Mouse (Mus musculus): ENCODE data around the gene Fdx1l. TPM values are rescaled to one million over a fixed set of nuclear protein-coding genes. Genes with fewer than 3 reads are reported as not detected.

Fdx1l gene
- 10 to 100 TPM; 36.6 to 38.2 TPM for total RNA-seq (2021)

DNA sequence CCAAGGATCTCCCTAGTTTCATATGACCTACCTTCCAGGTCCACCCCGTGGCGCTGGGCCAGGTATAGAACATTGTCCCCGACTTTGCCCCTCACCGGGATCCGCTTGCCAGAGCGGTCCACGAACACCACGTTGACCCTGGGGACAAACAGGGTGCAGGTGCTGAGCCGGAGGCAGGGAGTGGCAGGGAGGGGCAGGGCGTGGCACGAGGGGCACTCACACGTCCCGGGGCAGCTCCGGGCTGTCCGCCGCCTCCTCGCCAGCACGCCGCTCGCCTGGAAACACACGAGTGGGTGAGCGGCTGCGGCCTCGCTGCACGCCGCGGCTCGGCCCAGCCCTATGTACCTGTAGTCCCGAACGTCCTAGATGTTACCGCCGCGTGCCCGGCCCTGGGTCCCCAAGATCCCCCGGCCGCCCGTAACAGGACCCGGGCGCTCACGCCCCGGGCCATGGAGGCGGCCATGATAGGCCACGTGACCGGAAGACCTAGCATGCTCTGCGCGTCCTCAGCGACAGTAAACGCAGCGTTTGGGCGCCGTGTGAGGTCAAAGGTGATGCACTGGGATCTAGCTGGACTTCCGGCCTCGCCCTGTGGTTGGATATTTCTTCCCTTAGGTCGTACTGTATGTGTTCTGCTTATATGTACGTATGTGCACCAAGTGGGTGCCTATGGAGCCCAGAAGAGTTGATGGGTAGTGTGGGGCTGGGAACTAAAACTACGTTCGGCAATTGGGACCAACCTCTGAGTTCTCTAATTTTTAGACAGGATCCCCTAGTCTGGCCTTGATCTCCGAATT is at the start of gene Fdx1l, which contains the start of gene Gm49373:
TSS of gene Fdx1l (minus strand) at position 571 of the 797 bp plus-strand sequence.
TSS of gene Gm49373 (minus strand) at position 53 of the 797 bp plus-strand sequence.
- intact Hi-C loops (cut with DNase I) = no loop called here
- DNase-seq = peak; percentile 92

DNA sequence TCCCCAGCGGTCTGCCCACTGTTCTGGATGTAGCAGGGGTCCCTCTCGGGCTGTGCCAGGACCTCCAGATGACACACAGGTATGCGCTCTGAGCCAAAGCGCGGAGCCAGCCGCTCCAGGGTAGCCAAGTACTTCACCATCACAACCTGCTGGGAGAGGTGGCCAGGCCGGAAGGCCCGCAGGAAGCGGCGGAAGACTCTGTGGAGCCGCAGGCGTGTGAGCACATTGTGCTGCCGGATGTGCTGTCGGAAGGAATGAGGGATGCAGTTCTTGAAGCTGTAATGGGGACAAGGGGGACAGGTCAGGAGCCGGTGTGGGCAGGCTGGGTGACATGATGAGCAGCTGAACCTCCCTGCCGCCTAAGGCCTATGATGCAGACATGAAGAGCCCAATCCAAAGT is 48.1 kb upstream of the Fdx1l start:
- no peak for DNase-seq

DNA sequence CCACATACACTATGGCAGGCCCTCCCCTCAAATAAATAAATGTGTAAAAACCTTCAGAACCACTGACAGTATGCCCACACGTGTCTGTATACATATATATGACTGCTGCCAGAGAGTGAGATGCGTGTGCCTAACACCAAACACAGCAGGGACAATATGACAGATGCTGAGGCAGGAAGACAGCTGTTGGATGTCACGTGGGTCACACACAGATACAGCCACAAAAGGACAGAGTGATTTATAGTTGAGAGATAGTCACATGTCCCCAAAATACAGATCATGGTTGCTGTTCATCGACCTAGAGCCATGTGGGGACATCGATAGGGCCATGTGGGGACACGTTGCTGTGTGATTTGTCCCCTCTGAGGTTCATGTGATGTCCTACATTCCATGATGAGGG is 43.7 kb upstream of the Fdx1l start:
- intact Hi-C loops (cut with DNase I) = no loop called here
- DNase-seq = no peak

More for the DNA sequence above, 48.1 kb upstream of the Fdx1l start:
- intact Hi-C loops (cut with DNase I) = no loop called here

DNA sequence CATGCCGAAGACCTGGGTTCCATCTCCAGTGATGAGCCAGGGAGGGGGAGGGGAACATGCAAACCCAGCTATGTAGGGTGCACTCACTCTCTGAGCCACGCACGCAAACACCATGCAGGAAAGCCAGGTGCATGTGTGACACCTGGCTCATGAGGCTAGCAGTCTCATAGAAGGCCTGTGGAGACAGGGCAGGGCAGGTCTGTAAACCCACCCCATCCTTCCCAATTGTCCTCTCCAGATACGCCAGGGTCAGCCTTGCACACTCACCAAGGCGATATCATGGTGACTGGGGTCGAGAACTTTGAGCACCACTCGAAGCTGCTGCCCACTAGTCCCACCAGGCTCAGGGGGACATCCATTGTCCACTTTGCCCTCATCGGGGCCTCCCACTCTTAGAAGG is 41.7 kb upstream of the Fdx1l start:
- DNase-seq = no peak
- intact Hi-C loops (cut with DNase I) = no loop called here

DNA sequence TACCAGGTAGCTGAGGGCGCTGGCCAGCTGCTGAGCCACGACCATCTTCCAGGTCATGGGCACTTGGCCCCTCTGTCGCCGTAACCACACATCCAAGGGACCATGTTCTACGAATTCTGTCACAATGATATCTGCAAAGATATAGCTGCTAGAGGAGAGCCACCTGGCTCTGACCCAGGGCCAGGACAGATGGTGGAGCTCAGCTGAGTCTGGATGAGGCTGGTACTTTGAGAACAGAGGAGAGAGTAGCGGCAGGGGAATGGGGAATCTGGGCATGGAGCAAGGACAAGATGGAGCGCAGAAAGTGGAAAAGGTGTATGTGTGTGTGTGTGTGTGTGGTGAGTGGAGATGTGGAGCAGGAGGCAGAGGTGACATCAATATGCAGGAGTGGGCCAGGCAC is 40.8 kb upstream of the Fdx1l start:
- intact Hi-C loops (cut with DNase I) = no loop called here
- DNase-seq = no peak

DNA sequence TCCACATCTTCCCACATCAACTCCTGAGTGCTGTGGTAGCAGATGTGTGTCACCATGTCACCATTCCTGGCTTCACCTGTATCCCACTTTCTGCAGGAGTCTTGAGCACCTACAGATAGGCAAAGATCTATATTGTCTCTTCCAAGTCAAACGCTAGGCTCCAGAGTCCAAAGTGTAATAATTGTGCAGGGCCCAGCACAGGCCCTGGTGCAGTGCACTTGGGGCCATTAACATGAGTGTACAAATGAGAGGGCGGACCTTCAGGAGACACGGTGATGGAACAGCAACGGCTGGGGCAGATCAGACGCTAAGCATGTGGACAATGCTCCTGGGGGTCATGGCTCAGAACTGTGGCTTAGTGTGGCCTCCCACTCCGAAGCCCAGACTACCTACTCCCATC is 40.3 kb upstream of the Fdx1l start:
- intact Hi-C loops (cut with DNase I) = no loop called here
- no peak for DNase-seq

DNA sequence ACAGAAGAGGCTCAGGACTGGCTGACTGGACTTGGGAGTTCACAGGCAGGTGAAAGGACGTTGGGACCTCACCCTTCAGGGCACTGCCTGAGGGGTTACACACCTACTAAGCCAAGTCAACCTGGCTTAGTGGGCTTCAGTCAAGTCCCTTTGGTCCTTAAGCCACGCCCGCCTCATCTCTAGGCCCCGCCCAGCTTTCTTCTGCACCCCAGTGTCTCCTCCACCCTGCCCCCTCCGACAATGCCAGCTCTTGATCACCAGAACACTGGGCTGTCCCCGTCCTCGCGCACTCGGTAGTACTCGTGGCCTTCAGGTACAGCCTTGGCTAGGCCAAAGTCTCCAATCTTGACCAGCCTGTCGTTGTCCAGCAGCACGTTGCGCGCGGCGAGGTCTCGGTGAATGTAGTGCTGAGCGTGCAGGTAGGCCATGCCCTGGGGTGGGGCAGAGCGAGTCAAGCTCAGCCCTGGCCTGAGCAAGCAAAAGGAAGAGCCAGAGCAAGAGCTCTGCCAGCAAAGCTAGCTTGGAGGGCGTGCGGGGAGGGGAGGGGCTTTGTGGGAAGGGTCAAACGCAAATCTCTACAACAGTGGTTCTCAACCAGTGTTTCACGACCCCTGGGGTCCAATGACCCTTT is 34.3 kb upstream of the Fdx1l start:
- DNase-seq = no peak
- intact Hi-C loops (cut with DNase I) = no loop called here

DNA sequence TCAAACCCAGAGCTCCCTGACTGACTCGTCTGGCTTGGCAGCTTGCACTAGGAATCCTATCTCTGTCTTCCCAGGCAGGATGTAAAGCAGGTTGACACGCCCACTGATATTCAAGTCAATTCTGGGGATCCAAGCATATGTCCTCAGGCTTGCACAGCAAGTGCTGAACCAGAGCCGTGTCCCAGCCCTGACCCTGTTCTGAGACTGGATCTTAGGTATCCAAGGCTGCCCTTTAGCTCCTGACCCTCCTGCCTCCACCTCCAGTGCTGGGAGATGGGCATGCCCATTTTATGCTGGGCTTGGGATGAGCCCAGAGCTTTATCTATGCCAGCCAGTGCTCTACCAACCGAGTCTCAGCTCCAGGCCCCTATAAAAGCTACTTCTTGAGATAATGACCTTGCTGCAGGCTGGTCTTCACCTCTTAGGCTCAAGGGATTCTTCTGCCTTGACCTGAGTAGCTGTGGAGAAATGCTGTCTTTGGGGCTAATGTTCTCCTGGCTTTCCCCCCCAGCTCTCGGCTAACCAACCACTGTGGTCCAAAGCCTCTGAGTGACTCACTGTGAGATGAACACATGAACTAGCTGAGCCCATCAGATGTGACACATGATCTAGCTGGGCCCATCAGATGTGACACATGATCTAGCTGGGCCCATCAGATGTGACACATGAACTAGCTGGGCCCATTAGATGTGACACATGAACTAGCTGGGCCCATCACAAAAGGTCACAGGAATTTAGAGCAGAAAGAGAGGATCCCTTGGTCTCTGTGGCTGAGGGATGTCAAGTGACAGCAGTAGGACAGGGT is 32.5 kb upstream of the Fdx1l start:
- no peak for DNase-seq
- intact Hi-C loops (cut with DNase I) = no loop called here

DNA sequence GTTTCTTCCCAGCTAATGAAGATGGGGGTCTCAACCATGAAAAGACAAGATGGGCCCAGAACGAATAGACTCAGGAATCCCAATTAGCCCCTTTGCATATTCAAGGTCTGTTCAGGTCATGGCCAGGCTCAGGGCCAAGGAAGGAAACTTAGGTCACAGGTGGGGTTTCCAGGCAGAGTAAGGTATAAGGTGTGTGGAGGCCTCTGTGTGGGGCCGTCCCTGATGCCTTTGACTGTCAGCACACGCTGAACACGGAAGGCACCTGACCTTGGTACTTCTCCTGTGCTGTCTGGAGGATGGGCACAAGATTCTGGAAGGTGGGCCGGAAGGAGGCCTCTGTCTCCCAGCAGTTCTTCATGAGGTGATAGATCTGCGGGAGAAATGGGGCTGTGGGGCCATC is 31.4 kb upstream of the Fdx1l start:
- DNase-seq = no peak
- intact Hi-C loops (cut with DNase I) = no loop called here

DNA sequence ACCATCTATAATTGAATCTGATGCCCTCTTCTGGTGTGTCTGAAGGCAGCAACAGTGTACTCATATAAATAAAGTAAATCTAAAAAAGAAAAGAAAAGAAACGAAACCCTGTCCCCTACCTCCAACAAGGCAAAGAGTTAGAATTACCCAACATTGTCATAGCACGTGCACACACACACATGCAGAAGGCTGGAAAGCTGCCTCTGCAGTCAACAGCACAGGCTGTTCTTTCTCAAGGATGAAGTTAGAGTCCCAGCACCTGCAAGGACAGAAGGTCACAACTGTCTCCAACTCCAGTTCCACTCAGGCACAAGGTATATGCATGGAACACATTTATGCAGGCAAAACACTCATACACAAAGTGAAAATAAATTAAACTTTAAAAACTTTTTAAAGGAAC is 28.7 kb upstream of the Fdx1l start:
- DNase-seq = no peak
- intact Hi-C loops (cut with DNase I) = no loop called here

DNA sequence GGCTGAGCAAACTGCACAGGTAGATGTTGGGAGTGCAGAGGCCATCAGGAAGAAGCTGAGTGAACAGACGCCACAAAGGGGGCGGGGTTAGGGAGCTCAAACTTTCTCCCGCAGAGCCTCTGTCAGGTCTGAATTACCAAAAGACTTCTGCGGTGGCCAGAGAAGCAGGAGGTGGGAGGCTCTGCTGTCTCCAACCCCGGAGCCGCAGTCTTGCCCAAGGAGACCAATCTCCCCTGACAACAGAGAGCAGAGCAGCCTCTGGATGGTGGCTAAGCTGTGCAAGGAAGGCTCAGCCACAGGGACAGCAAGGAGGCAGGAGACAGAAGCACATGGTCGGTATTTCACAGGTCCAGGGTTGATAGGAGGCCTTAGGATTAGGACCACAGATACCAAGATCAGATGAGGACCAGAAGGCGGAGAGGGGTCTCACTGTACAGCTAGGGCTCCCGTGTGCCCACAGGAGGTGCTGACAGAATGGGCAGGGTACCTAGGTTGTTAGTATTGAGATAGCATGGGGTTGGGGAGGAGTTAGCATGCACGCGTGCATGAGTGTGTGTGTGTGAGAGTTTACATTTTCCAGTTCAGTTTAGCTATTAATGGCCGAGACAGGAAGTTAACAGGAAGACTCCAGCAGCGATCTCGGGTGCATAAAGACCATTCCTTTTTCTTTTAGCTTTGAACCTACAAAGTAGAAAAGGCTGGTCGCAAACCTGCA is 27.2 kb upstream of the Fdx1l start:
- intact Hi-C loops (cut with DNase I) = no loop called here
- no peak for DNase-seq

DNA sequence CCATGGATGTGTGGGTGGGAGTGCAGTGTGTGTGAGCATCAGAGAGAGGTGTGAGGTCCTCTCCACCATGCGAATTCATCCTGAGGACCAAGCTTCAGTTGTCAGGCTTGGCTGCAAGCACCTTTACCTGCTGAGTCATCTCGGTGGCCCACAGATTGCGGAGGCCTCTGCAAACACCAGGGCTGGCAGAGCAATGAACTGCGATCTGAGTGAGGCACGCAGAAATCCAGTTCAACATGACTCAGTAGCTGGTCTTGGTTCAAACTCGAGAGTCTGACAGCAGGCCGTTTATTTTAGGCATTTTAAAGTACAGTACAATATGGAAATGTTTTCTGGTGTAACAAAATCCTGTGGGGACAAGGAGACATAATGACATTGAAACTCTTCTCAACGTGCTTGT is 24.4 kb upstream of the Fdx1l start:
- no peak for DNase-seq
- intact Hi-C loops (cut with DNase I) = no loop called here

DNA sequence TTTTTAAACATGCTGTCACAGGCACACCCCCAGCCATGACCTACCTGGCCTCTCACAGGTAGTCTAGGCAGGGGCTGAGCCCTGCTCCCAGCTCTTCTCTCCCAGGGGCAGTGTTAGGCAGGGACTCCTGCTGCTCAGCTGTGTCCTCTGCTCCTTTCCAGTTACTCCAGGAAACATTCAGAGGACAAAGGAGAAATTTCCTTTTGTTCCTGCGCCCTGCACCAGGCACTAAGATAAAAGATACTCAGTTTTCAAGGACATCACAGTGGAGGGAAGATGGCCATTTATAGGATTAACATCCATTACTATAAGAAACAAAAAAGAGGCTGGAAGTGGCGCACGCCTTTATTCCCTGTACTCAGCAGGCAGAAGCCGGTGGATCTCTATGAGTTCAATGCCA is 22.5 kb upstream of the Fdx1l start:
- DNase-seq = no peak
- intact Hi-C loops (cut with DNase I) = no loop called here

DNA sequence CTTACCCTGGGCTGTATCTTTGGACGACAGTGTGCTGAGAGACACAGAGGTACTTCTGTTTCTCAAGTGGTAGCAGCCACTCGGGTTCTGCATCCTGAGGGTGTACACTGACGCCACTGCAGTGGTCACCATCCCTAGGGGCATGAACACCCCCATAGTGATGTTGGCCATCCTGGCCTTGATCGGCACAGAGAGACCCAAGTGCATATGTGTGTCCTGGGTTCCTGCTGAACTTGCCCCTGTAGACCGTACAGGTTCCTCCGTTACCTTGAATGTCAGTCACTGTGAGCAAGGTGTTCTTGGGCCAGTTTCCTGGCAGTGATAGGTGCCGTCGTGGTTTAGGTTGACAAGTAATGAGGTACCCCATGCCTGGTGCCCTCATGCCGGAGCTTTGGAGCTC is 20.0 kb upstream of the Fdx1l start:
- DNase-seq = no peak
- intact Hi-C loops (cut with DNase I) = no loop called here

DNA sequence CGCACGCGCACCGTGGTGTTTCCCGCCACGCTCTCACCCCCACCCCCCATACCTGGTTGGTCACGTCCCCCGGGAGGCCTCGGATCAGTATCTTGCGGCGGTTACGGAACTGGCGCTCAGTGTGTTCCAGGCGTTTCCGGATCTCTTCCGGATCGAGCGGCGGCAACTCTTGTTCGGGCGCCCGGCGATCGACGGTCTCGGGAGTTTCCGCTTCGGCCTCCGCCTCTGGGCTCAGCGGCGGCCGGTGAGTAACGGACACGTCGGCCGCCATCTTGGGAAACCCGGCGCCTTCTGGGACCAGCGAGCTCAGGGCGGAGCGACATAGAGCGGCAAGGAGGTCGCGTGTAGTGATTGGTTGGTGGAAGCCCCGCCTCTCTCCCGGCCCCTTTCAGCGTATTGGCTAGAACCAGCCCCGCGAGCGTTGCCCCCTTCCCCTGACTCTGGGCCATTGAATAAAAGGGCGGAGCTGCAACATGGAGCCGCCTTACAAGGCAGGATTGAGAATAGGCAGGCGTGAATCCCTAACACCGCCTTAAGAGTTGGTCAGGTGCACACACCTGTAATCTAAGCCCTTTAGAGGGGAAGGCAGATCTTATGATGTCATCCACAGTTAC is 18.4 kb upstream of the Fdx1l start, which contains the start of the genes Gm38431 and Raver1:
TSS of gene Gm38431 (minus strand) at position 291 of the 614 bp plus-strand sequence.
TSS of gene Raver1 (minus strand) at position 302 of the 614 bp plus-strand sequence.
- DNase-seq = peak; percentile 99
- intact Hi-C loops (cut with DNase I) = no loop called here

DNA sequence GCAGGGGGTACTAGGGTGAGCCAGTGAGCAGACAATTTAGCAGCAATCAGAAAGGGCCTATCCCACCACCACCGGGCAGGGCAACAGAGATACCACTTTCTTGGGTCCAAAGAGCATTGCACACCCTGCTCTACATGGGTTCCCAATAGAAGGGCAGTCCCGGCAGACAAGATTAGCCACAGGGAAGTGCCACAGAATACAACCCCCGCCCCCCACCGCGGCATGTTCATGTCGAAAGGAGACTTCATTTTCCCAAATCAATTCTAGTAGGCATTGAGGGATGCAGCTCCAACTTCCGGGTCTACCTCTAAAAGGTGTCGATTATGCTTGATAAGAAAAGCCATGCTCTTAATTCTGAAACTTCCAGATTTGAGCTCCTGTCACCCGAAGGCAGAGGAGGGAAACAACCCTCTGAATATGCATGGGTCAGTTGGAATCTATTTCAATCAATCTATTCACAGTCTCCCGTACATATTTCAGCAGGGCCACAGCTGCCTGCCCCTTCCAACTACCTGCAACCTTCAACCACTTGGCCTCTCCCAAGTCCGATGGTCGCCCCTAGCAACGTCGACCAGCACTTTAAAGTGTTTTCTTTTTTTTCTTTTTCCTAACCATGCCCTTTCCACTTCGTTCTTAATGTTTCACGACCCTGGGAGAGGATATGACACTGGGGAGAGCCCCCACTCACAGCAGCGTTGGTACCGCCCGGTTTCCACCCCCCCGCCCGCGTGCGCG is 17.7 kb upstream of the Fdx1l start:
- intact Hi-C loops (cut with DNase I) = no loop called here
- no peak for DNase-seq

DNA sequence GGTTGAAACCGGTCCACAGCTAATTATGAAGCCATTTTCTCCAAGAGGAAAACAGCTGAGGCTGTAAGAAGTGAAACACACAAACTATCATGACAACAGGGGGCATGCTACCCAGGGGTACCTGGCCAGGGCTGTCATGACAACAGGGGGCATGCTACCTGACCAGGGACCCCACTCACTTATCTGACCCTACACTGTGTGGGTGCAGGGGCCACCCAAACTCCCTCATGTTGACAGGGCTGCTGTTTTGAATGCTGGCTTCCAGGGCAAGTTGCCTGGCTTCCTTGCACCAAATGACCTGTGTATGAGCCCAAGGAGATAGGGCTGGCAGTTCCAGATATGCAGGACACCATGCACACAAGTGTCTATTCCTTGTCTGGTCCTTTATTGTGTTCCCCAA is 17.1 kb upstream of the Fdx1l start:
- intact Hi-C loops (cut with DNase I) = no loop called here
- no peak for DNase-seq

DNA sequence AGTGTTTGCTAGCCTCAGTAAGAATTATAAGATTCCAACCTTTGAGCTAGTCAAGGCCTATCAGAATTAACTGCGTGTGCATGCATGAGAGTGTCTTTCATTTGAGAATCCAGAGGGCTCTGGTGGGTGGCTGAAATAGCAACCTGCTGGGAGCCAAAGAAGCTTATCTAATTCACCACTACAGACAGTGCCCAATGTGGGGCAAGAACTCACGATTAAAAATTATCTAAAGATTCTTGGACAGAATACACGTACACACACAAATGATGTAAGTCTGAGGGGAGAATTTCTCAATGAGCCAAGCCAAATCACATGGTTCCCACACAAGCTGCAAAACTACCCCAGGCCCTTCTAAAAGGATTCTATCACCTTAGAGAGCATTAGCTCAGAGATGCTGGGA is 9.9 kb upstream of the Fdx1l start:
- no peak for DNase-seq
- intact Hi-C loops (cut with DNase I) = no loop called here

DNA sequence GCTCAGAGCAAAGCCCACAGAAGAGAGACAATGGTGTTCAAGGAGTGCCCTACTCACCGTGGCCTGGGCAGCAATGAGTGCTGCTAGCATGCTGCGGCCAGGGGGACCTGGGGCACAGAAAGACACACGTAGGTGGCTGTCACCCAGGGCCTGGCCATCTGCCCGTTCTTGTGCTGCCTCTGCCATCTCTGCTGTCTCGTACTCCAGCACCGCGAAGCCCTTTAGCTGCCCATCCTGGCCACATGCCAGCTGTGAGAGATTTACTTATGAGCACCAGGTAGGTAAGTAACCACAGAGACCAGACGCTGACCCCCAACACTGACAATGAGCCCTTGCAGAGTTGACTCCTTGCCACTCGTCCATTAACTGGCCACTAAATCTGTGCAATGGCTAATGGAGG is 7.7 kb upstream of the Fdx1l start:
- no peak for DNase-seq
- intact Hi-C loops (cut with DNase I) = no loop called here

DNA sequence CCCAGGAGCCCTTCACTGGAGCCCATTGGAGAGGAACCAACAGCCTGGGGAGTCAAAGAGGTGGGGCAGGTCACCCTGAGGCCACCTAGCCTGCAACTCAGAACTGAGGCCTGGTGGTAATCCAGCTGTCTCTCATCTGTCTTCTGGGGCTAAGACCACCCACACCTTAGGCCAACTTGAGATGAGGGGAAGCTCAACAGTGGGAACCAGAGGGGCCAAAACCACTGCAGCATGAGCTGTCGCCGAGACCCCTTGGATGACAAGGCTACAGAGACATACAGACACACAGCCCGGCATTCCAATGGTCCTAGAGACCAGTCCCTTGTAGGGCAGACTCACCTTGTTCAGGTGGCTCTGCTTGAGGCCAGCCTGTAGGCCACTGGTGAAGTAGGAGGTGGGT is 2.2 kb upstream of the Fdx1l start:
- DNase-seq = no peak
- intact Hi-C loops (cut with DNase I) = no loop called here

Data from left cerebral cortex, postnatal 4 days (tissue).